Mouse (Mus musculus) left cerebral cortex, adult 18-20 months (tissue): ENCODE data around the gene Nat8f6. TPM values are rescaled to one million over a fixed set of nuclear protein-coding genes. Genes with fewer than 3 reads are reported as not detected.
A peak's percentile ranks its signal among the peaks of the same experiment; 100 is the strongest.
"Not testable (repeated sequence)": the region's sequence is repeated elsewhere in the genome, so short reads cannot be mapped to it uniquely, and the experiment has no call there.

Experiments
- DNase-seq, 2 experiments: peaks; one replicate each; pipeline ENCODE4 v3.0.0; 2021 to 2022; ENCODE audit warnings: low spot score in 2 of 2, mixed read lengths in 1 of 2
- total RNA-seq, 2 experiments: library from RNA; stranded (reverse); gene quantifications; 2 replicates each; pipeline ENCODE4 v1.2.3; 2021

The Nat8f6 gene
- total RNA-seq, 2 experiments from 2014 or later: 1.1 to 1.6 TPM

GRCm38 (mm10) chr6:85836827-85837226, 16.1 kb upstream of the Nat8f6 start:
- DNase-seq: peak; percentile 48 to 60

- not testable (repeated sequence) for DNase-seq
Measured at GRCm38 (mm10) chr6:85836098-85836497, 15.3 kb upstream of the Nat8f6 start.

- DNase-seq: not testable (repeated sequence)
Measured at GRCm38 (mm10) chr6:85835104-85835503, 14.3 kb upstream of the Nat8f6 start.

- not testable (repeated sequence) for DNase-seq
Measured at GRCm38 (mm10) chr6:85834504-85835100, 13.8 kb upstream of the Nat8f6 start.

- DNase-seq: no peak
Measured at GRCm38 (mm10) chr6:85831796-85832321, 11.1 kb upstream of the Nat8f6 start, which contains the start of gene Nat8. Gene Nat8, minus strand, starts transcription at chr6:85832082.

- DNase-seq: no peak
Measured at GRCm38 (mm10) chr6:85829462-85829861, 8.7 kb upstream of the Nat8f6 start.

GRCm38 (mm10) chr6:85825886-85826285, 5.1 kb upstream of the Nat8f6 start:
- DNase-seq: no peak

- no peak for DNase-seq
Measured at GRCm38 (mm10) chr6:85823382-85824090, 2.8 kb upstream of the Nat8f6 start.

- DNase-seq: no peak
Measured at GRCm38 (mm10) chr6:85822286-85822685, 1.5 kb upstream of the Nat8f6 start.

- no peak for DNase-seq
Measured at GRCm38 (mm10) chr6:85818338-85818737, 2.4 kb downstream of the Nat8f6 start.

GRCm38 (mm10) chr6:85813339-85813738, 7.4 kb downstream of the Nat8f6 start:
- no peak for DNase-seq

- not testable (repeated sequence) for DNase-seq
Measured at GRCm38 (mm10) chr6:85810942-85811537, 9.7 kb downstream of the Nat8f6 start.

- not testable (repeated sequence) for DNase-seq
Measured at GRCm38 (mm10) chr6:85810514-85810913, 10.2 kb downstream of the Nat8f6 start.

- not testable (repeated sequence) for DNase-seq
Measured at GRCm38 (mm10) chr6:85809784-85810183, 11.0 kb downstream of the Nat8f6 start.

GRCm38 (mm10) chr6:85803180-85803579, 17.6 kb downstream of the Nat8f6 start:
- not testable (repeated sequence) for DNase-seq

- DNase-seq: peak; percentile 7 to 22
Measured at GRCm38 (mm10) chr6:85765532-85765931, 55.2 kb downstream of the Nat8f6 start, which contains the start of gene Nat8f3. Gene Nat8f3, minus strand, starts transcription at chr6:85765754.

- not testable (repeated sequence) for DNase-seq
Measured at GRCm38 (mm10) chr6:85763127-85764070, 57.4 kb downstream of the Nat8f6 start.

- not testable (repeated sequence) for DNase-seq
Measured at GRCm38 (mm10) chr6:85762678-85763077, 58.1 kb downstream of the Nat8f6 start.
